Mouse (Mus musculus): ENCODE measurements at regions not wholly inside any gene's neighbourhood (a gene's known extent, or its start where the extent isn't known, plus 50 kb on each side); places are given as distances from the start of the nearest gene placed in this dataset.

- Histone ChIP-seq H3K4me1 (ENCODE audit: control insufficient read depth, insufficient read depth, low read length) (no peaks in the 10 kb centered on the region), H3K27ac (ENCODE audit: insufficient read depth, low read length) (no peak overlapping the region), H3K27me3 (ENCODE audit: control insufficient read depth, insufficient read depth, low read length) (no peaks in the 10 kb centered on the region), H3K4me3 (replicated peaks; ENCODE audit: insufficient read depth, low read depth, low read length) (no peak overlapping the region)
- no peak for DNase-seq
- TF ChIP-seq CTCF (IDR thresholded peaks at IDR 0.05; ENCODE audit: borderline replicate concordance, insufficient read depth, low read depth, low read length) (no peak), POLR2A (IDR thresholded peaks at IDR 0.05; ENCODE audit: borderline replicate concordance, insufficient read depth, low read length) (no peak)
- 46% methylated on average over 9 of the region's 9 CpGs for WGBS
Observed at GRCm38 (mm10) chr2:30525295-30525694, 51.3 kb upstream of the Ier5l start.

GRCm38 (mm10) chr2:30525831-30526230 is 51.8 kb upstream of the Ier5l start:
- TF ChIP-seq POLR2A (IDR thresholded peaks at IDR 0.05; ENCODE audit: borderline replicate concordance, insufficient read depth, low read length), result no peak
- TF ChIP-seq CTCF (IDR thresholded peaks at IDR 0.05; ENCODE audit: borderline replicate concordance, insufficient read depth, low read depth, low read length), result no peak
- no peak for DNase-seq
- no peak overlapping the region for H3K27ac ChIP-seq (ENCODE audit: insufficient read depth, low read length)

GRCm38 (mm10) chr2:30527495-30527894 is 53.5 kb upstream of the Ier5l start:
- H3K4me3 ChIP-seq (replicated peaks; ENCODE audit: insufficient read depth, low read depth, low read length), result no peak overlapping the region

More at GRCm38 (mm10) chr2:30525831-30526230, 51.8 kb upstream of the Ier5l start:
- no peaks in the 10 kb centered on the region for H3K27me3 ChIP-seq (ENCODE audit: control insufficient read depth, insufficient read depth, low read length)
- no peak overlapping the region for H3K4me3 ChIP-seq (replicated peaks; ENCODE audit: insufficient read depth, low read depth, low read length)
- no peaks in the 10 kb centered on the region for H3K4me1 ChIP-seq (ENCODE audit: control insufficient read depth, insufficient read depth, low read length)
- 81% methylated on average over 3 of the region's 3 CpGs for WGBS

GRCm38 (mm10) chr2:30532948-30533347 is 58.9 kb upstream of the Ier5l start:
- Histone ChIP-seq H3K27ac (ENCODE audit: insufficient read depth, low read length) (no peak overlapping the region), H3K4me3 (replicated peaks; ENCODE audit: insufficient read depth, low read depth, low read length) (no peak overlapping the region), H3K4me1 (ENCODE audit: control insufficient read depth, insufficient read depth, low read length) (no peaks in the 10 kb centered on the region), H3K27me3 (ENCODE audit: control insufficient read depth, insufficient read depth, low read length) (no peaks in the 10 kb centered on the region)
- no peak for DNase-seq
- no peak for TF ChIP-seq POLR2A (IDR thresholded peaks at IDR 0.05; ENCODE audit: borderline replicate concordance, insufficient read depth, low read length)
- TF ChIP-seq CTCF (IDR thresholded peaks at IDR 0.05; ENCODE audit: borderline replicate concordance, insufficient read depth, low read depth, low read length), result no peak

More at GRCm38 (mm10) chr2:30527495-30527894, 53.5 kb upstream of the Ier5l start:
- Histone ChIP-seq H3K4me1 (ENCODE audit: control insufficient read depth, insufficient read depth, low read length) (no peaks in the 10 kb centered on the region), H3K27ac (ENCODE audit: insufficient read depth, low read length) (no peak overlapping the region), H3K27me3 (ENCODE audit: control insufficient read depth, insufficient read depth, low read length) (no peaks in the 10 kb centered on the region)
- no peak for TF ChIP-seq POLR2A (IDR thresholded peaks at IDR 0.05; ENCODE audit: borderline replicate concordance, insufficient read depth, low read length)
- no peak for TF ChIP-seq CTCF (IDR thresholded peaks at IDR 0.05; ENCODE audit: borderline replicate concordance, insufficient read depth, low read depth, low read length)
- 56% methylated on average over 4 of the region's 4 CpGs for WGBS
- DNase-seq, result no peak

- WGBS, result 91% methylated on average over 6 of the region's 6 CpGs
- Histone ChIP-seq H3K4me3 (replicated peaks; ENCODE audit: insufficient read depth, low read depth, low read length) (no peak overlapping the region), H3K4me1 (ENCODE audit: control insufficient read depth, insufficient read depth, low read length) (no peaks in the 10 kb centered on the region), H3K27me3 (ENCODE audit: control insufficient read depth, insufficient read depth, low read length) (no peaks in the 10 kb centered on the region), H3K27ac (ENCODE audit: insufficient read depth, low read length) (no peak overlapping the region)
- TF ChIP-seq POLR2A (IDR thresholded peaks at IDR 0.05; ENCODE audit: borderline replicate concordance, insufficient read depth, low read length), result no peak
- TF ChIP-seq CTCF (IDR thresholded peaks at IDR 0.05; ENCODE audit: borderline replicate concordance, insufficient read depth, low read depth, low read length), result no peak
- DNase-seq, result no peak
Observed at GRCm38 (mm10) chr2:30533367-30533766, 59.3 kb upstream of the Ier5l start.

GRCm38 (mm10) chr2:30534485-30534884 is 60.4 kb upstream of the Cstad start:
- WGBS, result 58% methylated on average over 10 of the region's 10 CpGs
- Histone ChIP-seq H3K27me3 (ENCODE audit: control insufficient read depth, insufficient read depth, low read length) (no peaks in the 10 kb centered on the region), H3K27ac (ENCODE audit: insufficient read depth, low read length) (no peak overlapping the region), H3K4me1 (ENCODE audit: control insufficient read depth, insufficient read depth, low read length) (no peaks in the 10 kb centered on the region), H3K4me3 (replicated peaks; ENCODE audit: insufficient read depth, low read depth, low read length) (no peak overlapping the region)
- TF ChIP-seq POLR2A (IDR thresholded peaks at IDR 0.05; ENCODE audit: borderline replicate concordance, insufficient read depth, low read length) (no peak), CTCF (IDR thresholded peaks at IDR 0.05; ENCODE audit: borderline replicate concordance, insufficient read depth, low read depth, low read length) (no peak)
- no peak for DNase-seq

GRCm38 (mm10) chr2:30539305-30539704 is 55.5 kb upstream of the Cstad start:
- Histone ChIP-seq H3K27ac (ENCODE audit: insufficient read depth, low read length) (no peak overlapping the region), H3K27me3 (ENCODE audit: control insufficient read depth, insufficient read depth, low read length) (no peaks in the 10 kb centered on the region), H3K4me1 (ENCODE audit: control insufficient read depth, insufficient read depth, low read length) (no peaks in the 10 kb centered on the region), H3K4me3 (replicated peaks; ENCODE audit: insufficient read depth, low read depth, low read length) (no peak overlapping the region)
- DNase-seq, result no peak
- WGBS, result 90% methylated on average over 1 of the region's 1 CpGs
- TF ChIP-seq CTCF (IDR thresholded peaks at IDR 0.05; ENCODE audit: borderline replicate concordance, insufficient read depth, low read depth, low read length) (no peak), POLR2A (IDR thresholded peaks at IDR 0.05; ENCODE audit: borderline replicate concordance, insufficient read depth, low read length) (no peak)

GRCm38 (mm10) chr2:30541541-30541940 is 53.3 kb upstream of the Cstad start:
- no peaks in the 10 kb centered on the region for H3K27me3 ChIP-seq (ENCODE audit: control insufficient read depth, insufficient read depth, low read length)
- peaks cover 5% of the 10 kb centered on the region; the same call in 1 of the 2 replicates for H3K4me1 ChIP-seq (ENCODE audit: control insufficient read depth, insufficient read depth, low read length)
- DNase-seq, result no peak
- WGBS, result 59% methylated on average over 4 of the region's 4 CpGs
- no peak overlapping the region for H3K27ac ChIP-seq (ENCODE audit: insufficient read depth, low read length)
- TF ChIP-seq CTCF (IDR thresholded peaks at IDR 0.05; ENCODE audit: borderline replicate concordance, insufficient read depth, low read depth, low read length) (no peak), POLR2A (IDR thresholded peaks at IDR 0.05; ENCODE audit: borderline replicate concordance, insufficient read depth, low read length) (no peak)
- no peak overlapping the region for H3K4me3 ChIP-seq (replicated peaks; ENCODE audit: insufficient read depth, low read depth, low read length)
